Mouse (Mus musculus) E14TG2a.4 (cell line): Measurements from ENCODE around the gene Slc16a6.

Source experiments
- CTCF ChIP-seq: conservative IDR thresholded peaks from 2 replicates; pipeline ENCODE4 v1.5.1; 2014; ENCODE audit warnings: low read length
- NANOG ChIP-seq: IDR thresholded peaks from 2 replicates; pipeline ENCODE4 v1.6.1; 2014; ENCODE audit warnings: borderline replicate concordance, low read length, mixed read lengths
- POU5F1 ChIP-seq: IDR thresholded peaks from 2 replicates; pipeline ENCODE4 v1.6.1; 2014; ENCODE audit warnings: low read length, borderline replicate concordance

GRCm38 (mm10) chr11:109474086-109474742 lies 816 bp upstream of the Slc16a6 start:
- TF ChIP-seq CTCF (no peak), NANOG (no peak), POU5F1 (no peak)
